8 mouse cellular contexts compared by ENCODE assay signal in the genomic region with DNA sequence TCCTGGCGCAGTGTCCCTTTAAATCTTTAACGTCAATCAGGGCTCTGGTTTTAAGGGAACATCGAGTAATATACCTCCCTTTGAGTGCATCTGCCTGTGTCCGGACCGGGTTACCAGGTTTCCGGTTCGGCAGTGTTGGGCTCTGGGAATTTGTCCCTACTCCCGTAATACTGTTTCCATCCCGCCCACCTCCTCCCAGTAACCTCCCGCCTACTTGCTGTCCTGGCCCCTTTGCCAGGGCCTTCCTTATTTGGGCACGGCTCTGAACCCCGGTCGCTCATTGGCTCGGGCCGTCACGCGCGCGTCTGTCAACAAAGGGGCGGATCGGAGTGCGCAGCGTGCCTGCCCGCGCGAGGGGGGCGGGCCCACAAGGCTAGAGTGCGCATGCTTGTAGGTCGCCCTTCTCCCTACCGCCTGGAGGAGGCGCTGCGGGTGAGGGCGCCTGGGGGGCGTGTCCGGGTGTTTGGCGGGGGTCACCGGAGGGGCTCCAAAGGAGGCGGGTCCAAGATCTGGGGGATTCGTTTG. TPM values are rescaled to one million over a fixed set of nuclear protein-coding genes. Genes with fewer than 3 reads are reported as not detected.
A peak's percentile ranks its signal among the peaks of the same experiment; 100 is the strongest.
DNase-seq lines count a peak whose midpoint lies in the region; ATAC-seq lines count a peak whose summit lies in the region.

No protein-coding gene starts in this region.

- H3K4me2 ChIP-seq in lung, embryonic 16.5 days (ENCODE audit: low read depth, low read length), result peak overlapping the region; percentile 84

- 0% methylated on average over 39 of the region's 39 CpGs for WGBS in lung, embryonic 16.5 days

- peaks cover 11% of the 10 kb centered on the region; the same call in 1 of the 2 replicates for H3K36me3 ChIP-seq in lung, embryonic 16.5 days (ENCODE audit: control insufficient read depth, insufficient read depth, low read length)

- H3K27ac ChIP-seq in lung, embryonic 16.5 days (ENCODE audit: low read length), result peak overlapping the region; percentile 84

- peak overlapping the region; percentile 57 for H3K4me3 ChIP-seq in lung, embryonic 16.5 days (ENCODE audit: low read length)

- peak; percentile 75 for DNase-seq in MEL-GATA-1-ER (ENCODE audit: extremely low read depth, low read depth)
- DNase-seq in cerebellum, adult 8-10 months, result peak; percentile 95
- peak; percentile 97 for DNase-seq in forelimb bud, embryonic 11.5 days (ENCODE audit: low read depth, low spot score)
- peak; percentile 92 for DNase-seq in layer of hippocampus, adult 9-10 months (ENCODE audit: low spot score)
- DNase-seq in ovary, postnatal 10 days (ENCODE audit: low spot score), result peak; percentile 92
- DNase-seq in thymus, postnatal 10 days (ENCODE audit: low spot score in 2 of 2), result peak; percentile 90 to 94

- H3K9ac ChIP-seq in lung, embryonic 16.5 days (ENCODE audit: low read length), result peak overlapping the region; percentile 67

- no peaks in the 10 kb centered on the region for H3K9me3 ChIP-seq in lung, embryonic 16.5 days (ENCODE audit: control insufficient read depth, low read length)

- H3K4me1 ChIP-seq in lung, embryonic 16.5 days (replicated peaks; ENCODE audit: control insufficient read depth, insufficient read depth, low read length), result peaks cover 10% of the 10 kb centered on the region

- ATAC-seq in hematopoietic stem cell, adult 5-6 weeks (replicated peaks in 1 of 2; ENCODE audit: insufficient read depth in 1 of 2, low FRiP score in 2 of 2, low TSS enrichment in 1 of 2, low read depth in 1 of 2, poor library complexity in 2 of 2, severe bottlenecking in 2 of 2), result peak; percentile 98
- ATAC-seq in lung, embryonic 16.5 days (ENCODE audit: low read depth), result peak; percentile 100

- H3K27me3 ChIP-seq in lung, embryonic 16.5 days (ENCODE audit: control insufficient read depth, insufficient read depth, low read depth, low read length), result no peaks in the 10 kb centered on the region

RNA-seq across cellular contexts. Expression of gene Fbxo46, which starts 11.7 kb away (rescaled TPM):
- 7.8 and 8.3 TPM in 2 replicates for total RNA-seq in hematopoietic stem cell, adult 5-6 weeks (2017)
- polyA plus RNA-seq in lung, embryonic 16.5 days (2015; fragmentation: Nextera tagmentation; extraction: Ambion mirVana), result 16.2 and 16.3 TPM in 2 replicates

RNA-seq across cellular contexts. Expression of gene Gm4969, which starts 13.2 kb away (rescaled TPM):
- total RNA-seq in hematopoietic stem cell, adult 5-6 weeks (2017), result 0.50 and 1.1 TPM in 2 replicates
- 1.9 and 2.2 TPM in 2 replicates for polyA plus RNA-seq in lung, embryonic 16.5 days (2015; fragmentation: Nextera tagmentation; extraction: Ambion mirVana)

RNA-seq across cellular contexts. Expression of gene Qpctl, which starts 17.7 kb away (rescaled TPM):
- 3.5 and 4.8 TPM in 2 replicates for total RNA-seq in hematopoietic stem cell, adult 5-6 weeks (2017)
- 15.4 and 15.7 TPM in 2 replicates for polyA plus RNA-seq in lung, embryonic 16.5 days (2015; fragmentation: Nextera tagmentation; extraction: Ambion mirVana)

RNA-seq across cellular contexts. Expression of gene Snrpd2, which starts 18.1 kb away (rescaled TPM):
- 55.1 and 97.6 TPM in 2 replicates for total RNA-seq in hematopoietic stem cell, adult 5-6 weeks (2017)
- 135 and 144 TPM in 2 replicates for polyA plus RNA-seq in lung, embryonic 16.5 days (2015; fragmentation: Nextera tagmentation; extraction: Ambion mirVana)

RNA-seq across cellular contexts. Expression of gene Gipr, which starts 34.5 kb away (rescaled TPM):
- not detected in 2 replicates for total RNA-seq in hematopoietic stem cell, adult 5-6 weeks (2017)
- polyA plus RNA-seq in lung, embryonic 16.5 days (2015; fragmentation: Nextera tagmentation; extraction: Ambion mirVana), result 5.6 and 8.2 TPM in 2 replicates

Comparison
In these comparisons a context has a peak if more than half of its experiments do, and no peak if none do; other contexts are left out.
1. Peak in every context shown above with its lines: DNase-seq, ATAC-seq, H3K4me3 ChIP-seq and H3K27ac ChIP-seq.